Mouse (Mus musculus): Measurements from ENCODE around the gene Cspg5. TPM values are rescaled to one million over a fixed set of nuclear protein-coding genes. Genes with fewer than 3 reads are reported as not detected.

Gene Cspg5
- polyA plus RNA-seq, 1 experiment, result 390 TPM

DNA sequence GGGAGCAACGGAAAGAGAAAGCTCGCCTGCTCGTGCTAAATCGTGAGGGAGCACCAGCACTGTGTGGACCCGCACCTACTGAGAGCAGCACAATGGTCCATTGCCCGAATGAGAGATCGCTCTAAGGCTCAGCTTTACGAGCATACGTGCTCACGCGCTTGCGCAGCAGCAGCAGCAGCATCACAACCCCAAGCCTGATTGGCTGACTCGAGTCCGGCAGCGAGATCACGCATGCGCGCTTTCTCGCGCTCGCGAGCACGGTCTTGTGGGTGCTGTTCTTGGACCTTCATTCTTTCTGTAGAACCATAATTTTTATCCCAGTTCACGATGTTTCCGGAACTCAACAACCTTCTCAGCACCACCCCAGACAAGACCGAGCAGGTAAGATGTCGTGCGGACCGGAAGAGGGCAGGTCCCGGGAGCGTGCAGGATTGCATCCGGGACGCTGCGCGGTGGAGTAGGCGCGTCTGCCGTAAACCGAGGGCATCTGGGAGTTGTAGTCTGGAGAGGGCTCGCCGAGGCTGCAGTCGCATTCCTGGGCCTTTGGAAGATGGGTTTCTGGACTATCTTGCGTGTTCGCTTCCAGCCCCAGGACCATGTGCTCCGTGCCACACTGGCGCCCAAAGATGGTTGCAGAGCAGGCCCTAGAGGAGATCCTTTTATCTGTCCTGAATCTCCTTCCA lies 61.5 kb downstream of the Cspg5 start, which contains the start of gene Elp6:
Gene Elp6 (plus strand): TSS at position 205 of the 683 bp plus-strand sequence.
- DNase-seq (ENCODE audit: extremely low spot score in 1 of 2, low spot score in 1 of 2), result peak; percentile 89 to 93

- no peak for DNase-seq (ENCODE audit: extremely low spot score in 1 of 2, low spot score in 1 of 2)
These were observed 62.8 kb downstream of the Cspg5 start for GRCm38 (mm10) chr9:110306371-110306770.

Other genes starting within 250 kb of the Cspg5 start
- gene Smarcc1, start 126.1 kb upstream of the Cspg5 start, polyA plus RNA-seq (2012; rRNA removed), result 32.6 and 33.6 TPM in 2 replicates
- gene Dhx30, start 126.0 kb upstream of the Cspg5 start, polyA plus RNA-seq (2012; rRNA removed), result 145 TPM in 2 replicates
- 20.8 and 21.8 TPM in 2 replicates for gene Elp6, start 61.4 kb downstream of the Cspg5 start, polyA plus RNA-seq (2012; rRNA removed)
- gene Scap, start 89.5 kb downstream of the Cspg5 start, polyA plus RNA-seq (2012; rRNA removed), result 42.4 and 45.8 TPM in 2 replicates
- gene Ptpn23, start 164.4 kb downstream of the Cspg5 start, polyA plus RNA-seq (2012; rRNA removed), result 44.4 and 45.4 TPM in 2 replicates
- 0.10 and 0.78 TPM in 2 replicates for gene Ngp, start 176.0 kb downstream of the Cspg5 start, polyA plus RNA-seq (2012; rRNA removed)
- gene Klhl18, start 232.9 kb downstream of the Cspg5 start, polyA plus RNA-seq (2012; rRNA removed), result 24.6 and 25.5 TPM in 2 replicates
- gene Kif9, start 233.2 kb downstream of the Cspg5 start, polyA plus RNA-seq (2012; rRNA removed), result 4.3 and 4.7 TPM in 2 replicates